Mouse (Mus musculus) bone marrow, adult 2 months (tissue): Measurements from ENCODE around the gene Samd1. TPM values are rescaled to one million over a fixed set of nuclear protein-coding genes. Genes with fewer than 3 reads are reported as not detected.
A peak's percentile ranks its signal among the peaks of the same experiment; 100 is the strongest.
"Not testable (repeated sequence)": the region's sequence is repeated elsewhere in the genome, so short reads cannot be mapped to it uniquely, and the experiment has no call there.

ENCODE experiments used
- H3K27ac ChIP-seq: fragments of 200-500 bp; 2 replicates; pipeline ENCODE4 v1.5.1; 2012; ENCODE audit warnings: low read depth, mild to moderate bottlenecking, control low read depth, inconsistent platforms, low read length; ENCODE audit not compliant: control insufficient read depth, poor library complexity, insufficient read depth
- H3K4me1 ChIP-seq: fragments of 200-500 bp; 2 replicates; pipeline ENCODE4 v1.6.1; 2011; ENCODE audit warnings: low read length; ENCODE audit not compliant: control insufficient read depth, insufficient read depth
- H3K4me3 ChIP-seq: fragments of 200-500 bp; replicated peaks from 2 replicates; pipeline ENCODE3; 2011; ENCODE audit warnings: mild to moderate bottlenecking, low read depth, low read length, control low read depth; ENCODE audit not compliant: control insufficient read depth
- CTCF ChIP-seq: fragments of 200-500 bp; IDR thresholded peaks from 2 replicates; pipeline ENCODE4 v1.5.1; 2011; ENCODE audit warnings: low read length, control low read depth; ENCODE audit not compliant: control insufficient read depth, insufficient read depth
- POLR2A ChIP-seq: fragments of 200-500 bp; IDR thresholded peaks from 2 replicates; pipeline ENCODE4 v1.6.1; 2011; ENCODE audit warnings: low read depth, mild to moderate bottlenecking, control low read depth, low read length, borderline replicate concordance; ENCODE audit not compliant: control insufficient read depth
- WGBS: fragments of 180-500 bp; shearing (Covaris S2); methylation state at CpG from one replicate; pipeline ENCODE4 v1.1.7; 2018; 5-methylcytosine and 5-hydroxymethylcytosine counted together
- polyA plus RNA-seq: library from polyadenylated mRNA; stranded (reverse); fragments of >200 nt; gene quantifications from 2 replicates; pipeline ENCODE4 v1.2.4, GENCODE M21; 2011; ENCODE audit warnings: low replicate concordance; ENCODE audit not compliant: missing spikeins, insufficient read depth, insufficient read length

Gene Samd1
- polyA plus RNA-seq, 1 experiment: 159 TPM

GRCm38 (mm10) chr8:84002957-84003611 lies 5.6 kb downstream of the Samd1 start:
- 81% methylated on average over 12 of the region's 12 CpGs for WGBS
- Histone ChIP-seq H3K4me3 (no peak overlapping the region), H3K27ac (no peak overlapping the region), H3K4me1 (peaks cover 2% of the 10 kb centered on the region; the same call in 1 of the 2 replicates)
- TF ChIP-seq CTCF: no peak
- TF ChIP-seq POLR2A: no peak

- Histone ChIP-seq H3K4me1 (peaks cover 2% of the 10 kb centered on the region; the same call in 1 of the 2 replicates), H3K27ac (no peak overlapping the region), H3K4me3 (no peak overlapping the region)
- TF ChIP-seq CTCF: no peak
- TF ChIP-seq POLR2A: no peak
- 66% methylated on average over 6 of the region's 6 CpGs for WGBS
Measured at GRCm38 (mm10) chr8:84003612-84004246, 6.3 kb downstream of the Samd1 start.

DNA sequence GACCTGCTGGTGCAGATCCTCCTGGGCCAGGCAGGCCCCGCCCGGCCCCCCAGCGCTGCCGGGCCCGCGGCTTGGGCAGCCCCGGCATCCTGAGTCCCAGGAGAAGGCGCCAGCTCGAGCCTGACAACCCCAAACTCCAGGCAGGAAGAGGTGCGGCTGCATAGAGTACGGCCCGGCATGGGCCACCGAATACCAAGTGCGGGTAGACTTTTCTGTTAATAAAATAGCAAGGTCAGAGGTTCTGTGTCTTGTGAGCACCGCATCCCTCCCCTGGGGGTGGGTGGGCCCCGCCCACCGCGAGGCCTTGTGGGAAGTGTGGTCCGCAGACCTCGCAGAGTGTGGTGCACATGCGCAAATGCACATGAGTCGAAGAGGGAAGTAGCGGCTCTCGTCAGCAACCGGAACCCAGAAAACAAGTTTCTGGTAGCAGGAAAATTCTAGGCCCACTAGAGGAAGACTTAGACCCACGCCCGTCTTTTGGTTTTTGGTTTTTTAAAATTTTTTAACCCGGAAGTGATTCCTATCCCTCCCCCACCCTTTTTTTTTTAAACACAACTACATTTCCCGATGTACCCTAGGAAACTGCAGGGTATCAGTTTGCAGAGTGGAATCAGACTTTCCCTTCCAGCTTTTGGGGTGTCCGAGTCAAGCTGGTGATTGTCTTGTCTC lies 7.2 kb downstream of the Samd1 start:
- TF ChIP-seq POLR2A (peak; percentile 46; the same call in 1 of the 2 replicates), CTCF (no peak)
- WGBS: 1% methylated on average over 30 of the region's 30 CpGs
- Histone ChIP-seq H3K27ac (peak overlapping the region; percentile 65), H3K4me3 (peak overlapping the region; percentile 79), H3K4me1 (no peaks in the 10 kb centered on the region)

GRCm38 (mm10) chr8:84005502-84005901 lies 8.0 kb downstream of the Samd1 start:
- 89% methylated on average over 7 of the region's 7 CpGs for WGBS
- not testable (repeated sequence) for H3K4me1 ChIP-seq, H3K27ac ChIP-seq, H3K4me3 ChIP-seq

- no peak overlapping the region for H3K27ac ChIP-seq
- H3K4me3 ChIP-seq: no peak overlapping the region
- WGBS: 67% methylated on average over 7 of the region's 7 CpGs
- TF ChIP-seq POLR2A: no peak
- no peak for TF ChIP-seq CTCF
- H3K4me1 ChIP-seq: no peaks in the 10 kb centered on the region
Measured at GRCm38 (mm10) chr8:84008362-84008761, 10.9 kb downstream of the Samd1 start.

GRCm38 (mm10) chr8:84009876-84010275 lies 12.4 kb downstream of the Samd1 start:
- H3K4me1 ChIP-seq: no peaks in the 10 kb centered on the region
- H3K27ac ChIP-seq: no peak overlapping the region
- 1% methylated on average over 11 of the region's 11 CpGs for WGBS
- no peak for TF ChIP-seq POLR2A
- TF ChIP-seq CTCF: peak; percentile 97
- no peak overlapping the region for H3K4me3 ChIP-seq

- TF ChIP-seq CTCF (peak; percentile 55; the same call in 1 of the 2 replicates), POLR2A (no peak)
- Histone ChIP-seq H3K4me1 (no peaks in the 10 kb centered on the region), H3K27ac (no peak overlapping the region; the same call in 1 of the 2 replicates), H3K4me3 (peak overlapping the region; percentile 44)
- WGBS: 3% methylated on average over 83 of the region's 83 CpGs
Measured at GRCm38 (mm10) chr8:84010625-84011611, 13.4 kb downstream of the Samd1 start.

DNA sequence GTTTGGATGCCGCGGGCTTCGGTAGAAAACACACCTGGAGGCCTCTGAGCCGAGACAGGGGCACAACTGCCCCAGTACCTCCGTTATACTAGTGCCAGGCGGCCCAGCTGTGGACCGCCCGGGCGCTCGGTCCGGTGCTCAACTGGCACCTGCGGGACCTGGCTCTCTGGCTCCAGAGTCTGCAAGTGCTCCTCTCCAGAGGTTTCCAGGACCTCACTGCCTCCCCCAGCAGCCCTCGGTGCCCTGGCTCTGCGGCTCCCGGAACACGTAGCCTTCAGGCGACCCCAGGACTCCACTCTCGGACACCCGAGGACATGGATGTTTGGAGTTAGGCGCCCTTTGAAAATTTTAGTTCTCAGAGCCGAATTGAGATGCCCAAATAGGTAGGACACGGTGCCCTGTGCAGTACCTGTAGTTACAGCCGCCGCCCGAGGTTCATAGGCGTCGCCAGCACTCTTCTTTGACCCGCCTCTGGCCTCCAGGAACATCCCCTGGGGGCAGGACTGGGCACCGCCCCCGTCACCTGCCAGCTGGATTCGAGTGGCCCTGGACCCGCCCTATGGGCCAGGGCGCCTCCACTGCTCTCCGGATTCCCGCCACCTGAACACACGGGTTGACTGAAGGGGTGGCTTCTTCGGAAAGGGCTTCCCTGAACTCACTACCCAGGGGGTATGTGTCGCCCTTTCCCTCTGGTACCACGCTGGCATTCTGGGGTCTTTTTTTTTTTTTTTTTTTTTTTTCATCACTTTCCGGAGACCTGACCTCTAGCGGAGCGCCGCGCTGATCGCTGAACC lies 14.4 kb downstream of the Samd1 start, which contains the start of gene 2210011C24Rik:
Gene 2210011C24Rik (minus strand): TSS at position 467 of the 794 bp plus-strand sequence.
- Histone ChIP-seq H3K27ac (no peak within 1 kb of the TSS; the same call in 1 of the 2 replicates), H3K4me1 (no peaks in the 10 kb centered on the region), H3K4me3 (peak within 1 kb of the TSS; percentile 44)
- WGBS: 2% methylated on average over 45 of the region's 45 CpGs
- no peak for TF ChIP-seq CTCF
- TF ChIP-seq POLR2A: no peak
